Mouse (Mus musculus): Measurements from ENCODE around the gene Trit1.

DNA sequence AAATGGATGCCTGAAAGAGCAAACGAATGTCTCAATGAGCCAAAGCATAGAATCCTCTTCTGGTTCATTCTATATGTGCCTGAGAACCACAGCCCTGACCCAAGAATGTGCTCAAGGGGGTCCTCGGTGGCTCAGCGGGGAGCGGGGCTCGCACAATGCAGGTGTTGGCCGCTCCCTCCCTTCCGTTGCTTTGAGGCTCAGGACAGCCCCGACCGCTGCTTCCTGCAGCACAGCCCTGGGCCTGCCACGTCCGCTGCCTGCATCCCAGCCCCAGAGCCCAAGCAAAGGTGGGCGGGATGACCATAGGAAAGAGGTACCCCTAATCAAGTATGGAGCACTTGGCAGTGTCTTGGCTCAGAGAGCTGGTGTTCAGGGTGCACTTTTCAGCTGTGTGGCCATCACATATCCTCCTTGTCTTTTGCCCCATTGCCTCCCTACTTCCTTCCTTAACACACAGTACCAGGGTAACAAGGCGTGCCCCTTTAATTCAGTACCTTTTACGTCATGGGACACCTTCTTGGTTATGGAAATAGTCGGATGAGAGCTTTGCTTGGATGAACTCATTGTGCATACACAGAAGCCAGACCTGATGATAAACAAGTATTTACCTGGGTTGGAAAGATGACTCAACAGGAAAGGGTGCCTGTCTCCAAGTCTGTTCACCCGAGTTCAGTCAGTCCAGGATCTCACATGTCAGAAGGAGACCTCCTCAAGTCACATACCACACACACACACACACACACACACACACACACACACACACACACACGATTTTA, 32.7 kb upstream of the Trit1 start:
- TF ChIP-seq POLR2A (IDR thresholded peaks at IDR 0.05; ENCODE audit: low read depth, low read length) (no peak), CTCF (IDR thresholded peaks at IDR 0.05; ENCODE audit: extremely low read depth, insufficient read length, insufficient replicate concordance, low read depth, low read length) (no peak)
